Mouse (Mus musculus) embryonic facial prominence, embryonic 13.5 days (tissue): ENCODE measurements around the gene Ikzf3. TPM values are rescaled to one million over a fixed set of nuclear protein-coding genes. Genes with fewer than 3 reads are reported as not detected.
A peak's percentile ranks its signal among the peaks of the same experiment; 100 is the strongest.

Experiments
- ATAC-seq: fragments of 200-750 bp; cut with Nextera tagmentation; 2 replicates; pipeline ENCODE4 v1.8.0; 2017; ENCODE audit warnings: low read depth; ENCODE audit not compliant: insufficient number of reproducible peaks, insufficient read depth, low FRiP score, low TSS enrichment
- H3K27ac ChIP-seq: fragments of 300-500 bp; sonication (generic); 2 replicates; pipeline ENCODE4 v1.5.1; 2015; ENCODE audit warnings: moderate library complexity, mild to moderate bottlenecking, inconsistent platforms
- H3K27me3 ChIP-seq: fragments of 300-500 bp; sonication (generic); 2 replicates; pipeline ENCODE4 v1.6.1; 2015; ENCODE audit warnings: mild to moderate bottlenecking, inconsistent platforms
- H3K36me3 ChIP-seq: fragments of 300-500 bp; sonication (generic); 2 replicates; pipeline ENCODE4 v1.6.1; 2015; ENCODE audit warnings: mild to moderate bottlenecking, inconsistent platforms
- H3K4me1 ChIP-seq: fragments of 300-500 bp; sonication (generic); 2 replicates; pipeline ENCODE4 v1.6.1; 2015; ENCODE audit warnings: inconsistent platforms
- H3K4me2 ChIP-seq: fragments of 300-500 bp; sonication (generic); 2 replicates; pipeline ENCODE4 v1.6.1; 2015; ENCODE audit warnings: moderate library complexity, mild to moderate bottlenecking, inconsistent platforms
- H3K4me3 ChIP-seq: fragments of 300-500 bp; sonication (generic); 2 replicates; pipeline ENCODE4 v1.5.1; 2015; ENCODE audit warnings: mild to moderate bottlenecking, inconsistent platforms
- H3K9ac ChIP-seq: fragments of 300-500 bp; sonication (generic); 2 replicates; pipeline ENCODE4 v1.6.1; 2015; ENCODE audit warnings: mild to moderate bottlenecking, inconsistent platforms
- H3K9me3 ChIP-seq: fragments of 300-500 bp; sonication (generic); 2 replicates; pipeline ENCODE4 v1.6.1; 2016; ENCODE audit warnings: inconsistent platforms
- WGBS: fragments of 180-500 bp; shearing (Covaris S2); methylation state at CpG from one replicate; pipeline ENCODE4 v1.1.7; 2015; ENCODE audit warnings: mixed read lengths; 5-methylcytosine and 5-hydroxymethylcytosine counted together
- polyA plus RNA-seq: library from polyadenylated mRNA; unstranded; fragments of >200 nt; fragmentation: Nextera tagmentation; extraction: Ambion mirVana; gene quantifications from 2 replicates; pipeline ENCODE4 v1.2.1, GENCODE M21; 2015

Gene Ikzf3
- polyA plus RNA-seq, 1 experiment from 2014 or later: 0.27 TPM

GRCm38 (mm10) chr11:98449921-98450771, 95.7 kb downstream of the Ikzf3 start:
- Histone ChIP-seq H3K4me3 (no peak overlapping the region), H3K9ac (no peak overlapping the region), H3K36me3 (peaks cover 3% of the 10 kb centered on the region; the same call in 1 of the 2 replicates), H3K4me1 (peaks cover 21% of the 10 kb centered on the region), H3K27me3 (peaks cover 42% of the 10 kb centered on the region), H3K27ac (no peak overlapping the region), H3K4me2 (no peak overlapping the region), H3K9me3 (no peaks in the 10 kb centered on the region)
- no peak for ATAC-seq
- WGBS: 80% methylated on average over 20 of the region's 20 CpGs

- peaks cover 21% of the 10 kb centered on the region for H3K4me1 ChIP-seq
- 78% methylated on average over 3 of the region's 3 CpGs for WGBS
- H3K9me3 ChIP-seq: no peaks in the 10 kb centered on the region
These were observed 96.4 kb downstream of the Ikzf3 start for GRCm38 (mm10) chr11:98449419-98449818.

GRCm38 (mm10) chr11:98448191-98448790, 97.5 kb downstream of the Ikzf3 start:
- H3K9me3 ChIP-seq: no peaks in the 10 kb centered on the region
- H3K4me3 ChIP-seq: peak overlapping the region; percentile 40
- ATAC-seq: no peak
- peaks cover 21% of the 10 kb centered on the region for H3K4me1 ChIP-seq
- H3K4me2 ChIP-seq: peak overlapping the region; percentile 48
- WGBS: 32% methylated on average over 13 of the region's 13 CpGs
- no peaks in the 10 kb centered on the region for H3K36me3 ChIP-seq
- H3K27me3 ChIP-seq: peaks cover 42% of the 10 kb centered on the region
- H3K27ac ChIP-seq: peak overlapping the region; percentile 3; the same call in 1 of the 2 replicates
- H3K9ac ChIP-seq: peak overlapping the region; percentile 61; the same call in 1 of the 2 replicates

More at GRCm38 (mm10) chr11:98449419-98449818, 96.4 kb downstream of the Ikzf3 start:
- no peak overlapping the region for H3K27ac ChIP-seq
- H3K4me2 ChIP-seq: 0 out of 2 replicates have a peak overlapping the region, but pooled peaks have one; percentile 48
- peaks cover 42% of the 10 kb centered on the region for H3K27me3 ChIP-seq
- no peaks in the 10 kb centered on the region for H3K36me3 ChIP-seq
- H3K9ac ChIP-seq: no peak overlapping the region
- H3K4me3 ChIP-seq: no peak overlapping the region
- no peak for ATAC-seq

GRCm38 (mm10) chr11:98447475-98447834, 98.4 kb downstream of the Ikzf3 start:
- Histone ChIP-seq H3K36me3 (no peaks in the 10 kb centered on the region), H3K27ac (peak overlapping the region; percentile 39), H3K4me3 (peak overlapping the region; percentile 40), H3K9ac (peak overlapping the region; percentile 61; the same call in 1 of the 2 replicates), H3K4me2 (peak overlapping the region; percentile 48), H3K4me1 (peaks cover 21% of the 10 kb centered on the region), H3K9me3 (no peaks in the 10 kb centered on the region), H3K27me3 (peaks cover 42% of the 10 kb centered on the region)
- WGBS: 8% methylated on average over 7 of the region's 7 CpGs
- no peak for ATAC-seq

GRCm38 (mm10) chr11:98446562-98447474, 99.0 kb downstream of the Ikzf3 start:
- peak overlapping the region; percentile 39; the same call in 1 of the 2 replicates for H3K27ac ChIP-seq
- no peaks in the 10 kb centered on the region for H3K36me3 ChIP-seq
- WGBS: under 1% methylated on average over 31 of the region's 33 CpGs
- peak overlapping the region; percentile 40 for H3K4me3 ChIP-seq
- H3K4me2 ChIP-seq: peak overlapping the region; percentile 48
- H3K4me1 ChIP-seq: peaks cover 21% of the 10 kb centered on the region
- H3K27me3 ChIP-seq: peaks cover 42% of the 10 kb centered on the region
- no peaks in the 10 kb centered on the region for H3K9me3 ChIP-seq
- peak overlapping the region; percentile 61 for H3K9ac ChIP-seq
- ATAC-seq: peak; percentile 65

GRCm38 (mm10) chr11:98446213-98446561, 99.6 kb downstream of the Ikzf3 start, which contains the start of gene Grb7:
TSS of gene Grb7 (plus strand) at chr11:98446394.
- peak within 1 kb of the TSS; percentile 40 for H3K4me3 ChIP-seq
- peaks cover 21% of the 10 kb centered on the region for H3K4me1 ChIP-seq
- no peaks in the 10 kb centered on the region for H3K36me3 ChIP-seq
- peaks cover 42% of the 10 kb centered on the region for H3K27me3 ChIP-seq
- no peaks in the 10 kb centered on the region for H3K9me3 ChIP-seq
- 7% methylated on average over 5 of the region's 5 CpGs for WGBS
- ATAC-seq: no peak
- H3K4me2 ChIP-seq: peak within 1 kb of the TSS; percentile 48
- H3K9ac ChIP-seq: peak within 1 kb of the TSS; percentile 61
- peak within 1 kb of the TSS; percentile 39 for H3K27ac ChIP-seq

- Histone ChIP-seq H3K27ac (peak overlapping the region; percentile 28; the same call in 1 of the 2 replicates), H3K4me1 (peaks cover 21% of the 10 kb centered on the region), H3K9ac (no peak overlapping the region), H3K4me3 (no peak overlapping the region), H3K9me3 (no peaks in the 10 kb centered on the region), H3K4me2 (no peak overlapping the region), H3K27me3 (peaks cover 42% of the 10 kb centered on the region), H3K36me3 (no peaks in the 10 kb centered on the region)
- 37% methylated on average over 4 of the region's 4 CpGs for WGBS
- ATAC-seq: no peak
These were observed 100.2 kb downstream of the Ikzf3 start for GRCm38 (mm10) chr11:98445679-98446078.

- peaks cover 42% of the 10 kb centered on the region for H3K27me3 ChIP-seq
- H3K9me3 ChIP-seq: no peaks in the 10 kb centered on the region
- H3K4me1 ChIP-seq: peaks cover 21% of the 10 kb centered on the region
- no peak overlapping the region for H3K4me2 ChIP-seq
- H3K27ac ChIP-seq: 0 out of 2 replicates have a peak overlapping the region, but pooled peaks have one; percentile 28
- H3K9ac ChIP-seq: no peak overlapping the region
- WGBS: 16% methylated on average over 1 of the region's 1 CpGs
- H3K4me3 ChIP-seq: no peak overlapping the region
- no peak for ATAC-seq
- H3K36me3 ChIP-seq: no peaks in the 10 kb centered on the region
These were observed 100.6 kb downstream of the Ikzf3 start for GRCm38 (mm10) chr11:98445238-98445637.

- H3K9ac ChIP-seq: no peak overlapping the region
- H3K4me1 ChIP-seq: peaks cover 21% of the 10 kb centered on the region
- H3K4me3 ChIP-seq: no peak overlapping the region
- no peaks in the 10 kb centered on the region for H3K9me3 ChIP-seq
- no peak overlapping the region for H3K27ac ChIP-seq
- ATAC-seq: no peak
- 83% methylated on average over 1 of the region's 1 CpGs for WGBS
- no peak overlapping the region for H3K4me2 ChIP-seq
- peaks cover 34% of the 10 kb centered on the region for H3K27me3 ChIP-seq
- no peaks in the 10 kb centered on the region for H3K36me3 ChIP-seq
These were observed 102.1 kb downstream of the Ikzf3 start for GRCm38 (mm10) chr11:98443688-98444087.

- ATAC-seq: peak; percentile 80
- H3K4me1 ChIP-seq: peaks cover 8% of the 10 kb centered on the region
- no peaks in the 10 kb centered on the region for H3K9me3 ChIP-seq
- peak within 1 kb of the TSS; percentile 39; the same call in 1 of the 2 replicates for H3K27ac ChIP-seq
- 2% methylated on average over 43 of the region's 43 CpGs for WGBS
- peak within 1 kb of the TSS; percentile 74 for H3K4me3 ChIP-seq
- peaks cover 39% of the 10 kb centered on the region for H3K36me3 ChIP-seq
- H3K27me3 ChIP-seq: no peaks in the 10 kb centered on the region
- H3K9ac ChIP-seq: peak within 1 kb of the TSS; percentile 74
- H3K4me2 ChIP-seq: peak within 1 kb of the TSS; percentile 85
These were observed 107.3 kb downstream of the Ikzf3 start, which contains the start of gene Mien1 for GRCm38 (mm10) chr11:98438331-98439158. TSS of gene Mien1 (minus strand) at chr11:98438991.
